Comparison of ENCODE assay signal across 34 mouse cellular contexts in the genomic region with DNA sequence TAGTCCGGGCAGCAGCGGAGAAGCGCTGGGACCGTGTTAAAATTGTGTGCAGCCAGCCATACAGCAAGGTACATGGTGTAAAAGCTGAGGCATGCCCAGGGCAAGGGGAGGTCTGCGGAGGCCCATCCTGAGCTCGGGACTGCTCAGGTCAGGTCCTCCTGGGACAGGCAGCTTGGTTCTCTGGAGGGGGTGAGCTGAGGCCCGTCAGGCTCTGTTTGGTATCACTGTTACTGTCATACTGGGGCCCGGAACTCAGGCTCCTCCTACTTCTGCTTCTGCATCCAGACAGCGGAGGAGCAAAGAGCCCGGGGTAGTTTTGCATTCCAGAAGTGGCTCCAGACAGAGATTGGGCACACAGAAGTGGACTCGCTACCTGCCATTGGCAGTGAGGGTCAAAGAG. TPM values are rescaled to one million over a fixed set of nuclear protein-coding genes. Genes with fewer than 3 reads are reported as not detected.
"Had no signal": no experiment of that assay in that cellular context is flagged by ENCODE, and none has a peak within 500 bp of the region (broad histone marks: within the 10 kb centered on the region; RNA-seq: fewer than 3 reads in every experiment).

No protein-coding gene starts in this region.

- H3K4me1 ChIP-seq: heart, embryonic 10.5 days; heart, embryonic 12.5 days; hindbrain, embryonic 10.5 days; hindbrain, embryonic 12.5 days; intestine, embryonic 15.5 days; limb, embryonic 10.5 days; limb, embryonic 12.5 days had no signal

- H3K4me2 ChIP-seq: heart, embryonic 12.5 days; hindbrain, embryonic 12.5 days; hindbrain, embryonic 14.5 days; intestine, embryonic 15.5 days; limb, embryonic 12.5 days; liver, embryonic 11.5 days had no signal

- H3K9me3 ChIP-seq: heart, embryonic 10.5 days; heart, embryonic 12.5 days; hindbrain, embryonic 10.5 days; hindbrain, embryonic 12.5 days; intestine, embryonic 15.5 days; limb, embryonic 10.5 days; limb, embryonic 12.5 days had no signal

- H3K4me3 ChIP-seq: gastrocnemius, adult 2 months; heart, embryonic 10.5 days; heart, embryonic 12.5 days; hindbrain, embryonic 10.5 days; hindbrain, embryonic 12.5 days; intestine, embryonic 15.5 days; layer of hippocampus, adult 2 months; left cerebral cortex, adult 2 months; limb, embryonic 10.5 days; limb, embryonic 12.5 days had no signal

- H3K27ac ChIP-seq: gastrocnemius, adult 2 months; heart, embryonic 10.5 days; hindbrain, embryonic 10.5 days; hindbrain, embryonic 12.5 days; hindbrain, embryonic 14.5 days; intestine, embryonic 15.5 days; kidney, postnatal 0 days; layer of hippocampus, adult 2 months; left cerebral cortex, adult 2 months; limb, embryonic 10.5 days; limb, embryonic 12.5 days had no signal

- DNase-seq: gastrocnemius, adult 2 months; gastrocnemius, postnatal 10 days; gastrocnemius, postnatal 25 days; heart, adult 18-20 months; heart, postnatal 10 days; heart, postnatal 4 days; kidney, adult 18-20 months; kidney, postnatal 25 days; kidney, postnatal 4 days; liver had no signal

- H3K27me3 ChIP-seq: heart, embryonic 12.5 days; hindbrain, embryonic 12.5 days; intestine, embryonic 15.5 days; limb, embryonic 12.5 days had no signal

- H3K9ac ChIP-seq: heart, embryonic 12.5 days; hindbrain, embryonic 12.5 days; hindbrain, embryonic 14.5 days; intestine, embryonic 15.5 days; limb, embryonic 12.5 days had no signal

RNA-seq across cellular contexts. Expression of gene Pinlyp, which starts 19.7 kb away (rescaled TPM):
- total RNA-seq: gastrocnemius, adult 2 months; gastrocnemius, postnatal 10 days; gastrocnemius, postnatal 25 days; gastrocnemius, postnatal 4 days; granulocyte monocyte progenitor cell, adult 5-6 weeks; heart, adult 18-20 months; heart, adult 8-10 months; heart, postnatal 10 days; heart, postnatal 25 days; heart, postnatal 4 days; layer of hippocampus, adult 2 months; layer of hippocampus, postnatal 10 days; layer of hippocampus, postnatal 25 days; left cerebral cortex, adult 2 months; left cerebral cortex, postnatal 14 days; left cerebral cortex, postnatal 36 days had no signal
- polyA plus RNA-seq: heart, embryonic 12.5 days; heart, embryonic 14.5 days; hindbrain, embryonic 10.5 days; hindbrain, embryonic 12.5 days; hindbrain, embryonic 14.5 days; hindbrain, embryonic 16.5 days; inflammation-experienced regulatory T-cells, adult 6 months; intestine, embryonic 15.5 days; intestine, postnatal 0 days; limb, embryonic 10.5 days; limb, embryonic 12.5 days; liver, embryonic 11.5 days had no signal
